Mouse (Mus musculus) embryonic facial prominence, embryonic 14.5 days (tissue): Measurements from ENCODE around the gene Olfr1279. TPM values are rescaled to one million over a fixed set of nuclear protein-coding genes. Genes with fewer than 3 reads are reported as not detected.

Experiments
- polyA plus RNA-seq: library from polyadenylated mRNA; unstranded; fragments of >200 nt; fragmentation: Nextera tagmentation; extraction: Ambion mirVana; gene quantifications from 2 replicates; pipeline ENCODE4 v1.2.1, GENCODE M21; 2014

The Olfr1279 gene
- polyA plus RNA-seq, 1 experiment from 2014 or later = not detected

Other genes starting within 250 kb of the Olfr1279 start
- not detected in 2 replicates for gene Gm13941, start 194.7 kb upstream of the Olfr1279 start, polyA plus RNA-seq
- gene Gm15130, start 147.7 kb upstream of the Olfr1279 start, polyA plus RNA-seq = not detected in 2 replicates
- not detected in 2 replicates for gene 4930430A15Rik, start 71.0 kb upstream of the Olfr1279 start, polyA plus RNA-seq
- not detected in 2 replicates for gene Olfr1275, start 65.3 kb upstream of the Olfr1279 start, polyA plus RNA-seq
- gene Olfr1276, start 46.1 kb upstream of the Olfr1279 start, polyA plus RNA-seq = not detected in 2 replicates
- gene Olfr1277, start 26.5 kb upstream of the Olfr1279 start, polyA plus RNA-seq = not detected in 2 replicates
- gene Olfr1278, start 10.5 kb upstream of the Olfr1279 start, polyA plus RNA-seq = not detected in 2 replicates
- gene Olfr1280, start 13.4 kb downstream of the Olfr1279 start, polyA plus RNA-seq = not detected in 2 replicates
- gene Olfr1281, start 25.9 kb downstream of the Olfr1279 start, polyA plus RNA-seq = not detected in 2 replicates
- gene Olfr1282, start 35.4 kb downstream of the Olfr1279 start, polyA plus RNA-seq = not detected in 2 replicates
- gene Olfr1283, start 66.2 kb downstream of the Olfr1279 start, polyA plus RNA-seq = not detected in 2 replicates
- gene Olfr1284, start 74.9 kb downstream of the Olfr1279 start, polyA plus RNA-seq = not detected in 2 replicates
- gene Olfr1286, start 122.5 kb downstream of the Olfr1279 start, polyA plus RNA-seq = not detected in 2 replicates
- gene Olfr1287, start 148.5 kb downstream of the Olfr1279 start, polyA plus RNA-seq = not detected in 2 replicates
- not detected in 2 replicates for gene Olfr1288, start 173.5 kb downstream of the Olfr1279 start, polyA plus RNA-seq
- gene Olfr1289, start 180.2 kb downstream of the Olfr1279 start, polyA plus RNA-seq = not detected in 2 replicates
- not detected in 2 replicates for gene Olfr1290, start 193.2 kb downstream of the Olfr1279 start, polyA plus RNA-seq
- not detected in 2 replicates for gene Olfr1291-ps1, start 196.5 kb downstream of the Olfr1279 start, polyA plus RNA-seq
- gene Olfr1293-ps, start 224.6 kb downstream of the Olfr1279 start, polyA plus RNA-seq = not detected in 2 replicates
- gene Olfr1294, start 239.7 kb downstream of the Olfr1279 start, polyA plus RNA-seq = not detected in 2 replicates